Mouse (Mus musculus) thymus, adult 2 months (tissue): ENCODE data around the gene Sgcd. TPM values are rescaled to one million over a fixed set of nuclear protein-coding genes. Genes with fewer than 3 reads are reported as not detected.

Experiments
- DNase-seq: peaks from one replicate; pipeline ENCODE4 v3.0.0; 2021
- H3K27ac ChIP-seq: fragments of 200-500 bp; 2 replicates; pipeline ENCODE4 v1.5.1; 2012; ENCODE audit warnings: low read length, control low read depth; ENCODE audit not compliant: control insufficient read depth, insufficient read depth
- H3K27me3 ChIP-seq: fragments of 200-500 bp; 2 replicates; pipeline ENCODE4 v1.6.1; 2012; ENCODE audit warnings: mild to moderate bottlenecking, low read length, moderate library complexity, mixed read lengths; ENCODE audit not compliant: control insufficient read depth, insufficient read depth
- H3K36me3 ChIP-seq: fragments of 200-500 bp; 2 replicates; pipeline ENCODE4 v1.6.1; 2012; ENCODE audit warnings: mild to moderate bottlenecking, low read length, moderate library complexity; ENCODE audit not compliant: control insufficient read depth, insufficient read depth
- H3K4me1 ChIP-seq: fragments of 200-500 bp; replicated peaks from 2 replicates; pipeline ENCODE4 v1.6.1; 2012; ENCODE audit warnings: low read length; ENCODE audit not compliant: control insufficient read depth, insufficient read depth
- H3K4me3 ChIP-seq: fragments of 200-500 bp; 2 replicates; pipeline ENCODE4 v1.5.1; 2012; ENCODE audit warnings: mild to moderate bottlenecking, low read length, control low read depth, moderate library complexity; ENCODE audit not compliant: control insufficient read depth, insufficient read depth
- CTCF ChIP-seq: fragments of 200-500 bp; IDR thresholded peaks from 2 replicates; pipeline ENCODE4 v1.5.1; 2012; ENCODE audit warnings: mild to moderate bottlenecking, control low read depth, low read length, moderate library complexity, borderline replicate concordance; ENCODE audit not compliant: control insufficient read depth, poor library complexity, insufficient read depth; ENCODE audit errors: extremely low read depth
- POLR2A ChIP-seq: fragments of 200-500 bp; IDR thresholded peaks from 2 replicates; pipeline ENCODE4 v1.6.1; 2012; ENCODE audit warnings: mild to moderate bottlenecking, low read length, control low read depth, moderate library complexity; ENCODE audit not compliant: control insufficient read depth, poor library complexity, insufficient read depth; ENCODE audit errors: extremely low read depth
- WGBS: fragments of 180-500 bp; shearing (Covaris S2); methylation state at CpG from one replicate; pipeline ENCODE4 v1.1.7; 2018; 5-methylcytosine and 5-hydroxymethylcytosine counted together
- polyA plus RNA-seq: library from polyadenylated mRNA; depleted of rRNA; stranded (reverse); fragments of >200 nt; gene quantifications from 2 replicates; pipeline ENCODE4 v1.2.3, GENCODE M21; 2012

Sgcd gene
- polyA plus RNA-seq, 1 experiment, result 0.34 TPM

GRCm38 (mm10) chr11:47982152-47982551 is 6.6 kb downstream of the Sgcd start:
- H3K4me1 ChIP-seq, result no peaks in the 10 kb centered on the region
- 90% methylated on average over 1 of the region's 1 CpGs for WGBS
- H3K27ac ChIP-seq, result no peak overlapping the region
- no peak for DNase-seq
- no peaks in the 10 kb centered on the region for H3K36me3 ChIP-seq
- no peak overlapping the region for H3K4me3 ChIP-seq
- TF ChIP-seq POLR2A, result no peak
- TF ChIP-seq CTCF, result no peak
- H3K27me3 ChIP-seq, result no peaks in the 10 kb centered on the region

- WGBS, result 83% methylated on average over 2 of the region's 2 CpGs
- H3K4me3 ChIP-seq, result no peak overlapping the region
- DNase-seq, result no peak
- no peak overlapping the region for H3K27ac ChIP-seq
- H3K4me1 ChIP-seq, result no peaks in the 10 kb centered on the region
- no peaks in the 10 kb centered on the region for H3K36me3 ChIP-seq
- no peaks in the 10 kb centered on the region for H3K27me3 ChIP-seq
- TF ChIP-seq CTCF (no peak), POLR2A (no peak)
Observed at GRCm38 (mm10) chr11:47981108-47981507, 7.7 kb downstream of the Sgcd start.

- H3K4me3 ChIP-seq, result no peak overlapping the region
- no peak for DNase-seq
- WGBS, result 80% methylated on average over 3 of the region's 3 CpGs
Observed at GRCm38 (mm10) chr11:47953291-47953690, 35.5 kb downstream of the Sgcd start.

GRCm38 (mm10) chr11:47952366-47952765 is 36.4 kb downstream of the Sgcd start:
- no peaks in the 10 kb centered on the region for H3K4me1 ChIP-seq
- H3K4me3 ChIP-seq, result no peak overlapping the region
- no peak for DNase-seq
- no peak for TF ChIP-seq POLR2A
- no peak for TF ChIP-seq CTCF
- H3K36me3 ChIP-seq, result no peaks in the 10 kb centered on the region
- no peaks in the 10 kb centered on the region for H3K27me3 ChIP-seq
- H3K27ac ChIP-seq, result no peak overlapping the region
- WGBS, result 89% methylated on average over 4 of the region's 4 CpGs

More at GRCm38 (mm10) chr11:47953291-47953690, 35.5 kb downstream of the Sgcd start:
- Histone ChIP-seq H3K27ac (no peak overlapping the region), H3K36me3 (no peaks in the 10 kb centered on the region), H3K27me3 (no peaks in the 10 kb centered on the region), H3K4me1 (no peaks in the 10 kb centered on the region)
- no peak for TF ChIP-seq CTCF
- no peak for TF ChIP-seq POLR2A

- no peaks in the 10 kb centered on the region for H3K36me3 ChIP-seq
- no peak overlapping the region for H3K27ac ChIP-seq
- no peak for TF ChIP-seq POLR2A
- no peak for TF ChIP-seq CTCF
- H3K4me1 ChIP-seq, result no peaks in the 10 kb centered on the region
- WGBS, result 83% methylated on average over 2 of the region's 2 CpGs
- no peak overlapping the region for H3K4me3 ChIP-seq
- H3K27me3 ChIP-seq, result no peaks in the 10 kb centered on the region
- DNase-seq, result no peak
Observed at GRCm38 (mm10) chr11:47939795-47940194, 49.0 kb downstream of the Sgcd start.

- H3K4me3 ChIP-seq, result no peak overlapping the region
- WGBS, result 87% methylated on average over 2 of the region's 2 CpGs
- no peaks in the 10 kb centered on the region for H3K4me1 ChIP-seq
- no peak for DNase-seq
- TF ChIP-seq CTCF (no peak), POLR2A (no peak)
- no peaks in the 10 kb centered on the region for H3K27me3 ChIP-seq
- H3K27ac ChIP-seq, result no peak overlapping the region
- H3K36me3 ChIP-seq, result no peaks in the 10 kb centered on the region
Observed at GRCm38 (mm10) chr11:47917616-47918015, 71.2 kb downstream of the Sgcd start.

GRCm38 (mm10) chr11:47891617-47892172 is 97.1 kb downstream of the Sgcd start:
- no peak for DNase-seq
- 94% methylated on average over 3 of the region's 3 CpGs for WGBS
- H3K36me3 ChIP-seq, result no peaks in the 10 kb centered on the region

More at GRCm38 (mm10) chr11:47891617-47892172, 97.1 kb downstream of the Sgcd start:
- Histone ChIP-seq H3K4me1 (no peaks in the 10 kb centered on the region), H3K27ac (no peak overlapping the region), H3K27me3 (no peaks in the 10 kb centered on the region), H3K4me3 (no peak overlapping the region)
- TF ChIP-seq POLR2A, result no peak
- TF ChIP-seq CTCF, result no peak
